Mouse (Mus musculus) MEL (cell line): ENCODE results near the gene Snrpa. TPM values are rescaled to one million over a fixed set of nuclear protein-coding genes. Genes with fewer than 3 reads are reported as not detected.

Experiments
- DNase-seq: peaks from one replicate; pipeline ENCODE4 v3.0.0; 2011; ENCODE audit warnings: low read depth, low spot score
- H3K27ac ChIP-seq: 2 replicates; pipeline ENCODE4 v1.5.1; 2012; ENCODE audit warnings: low read depth, mild to moderate bottlenecking, control low read depth, low read length, moderate library complexity; ENCODE audit not compliant: control insufficient read depth
- H3K27me3 ChIP-seq, 2 experiments: fragments of 150-350 bp in 1 of 2; sonication (generic) in 1 of 2; 2 replicates each; pipeline ENCODE4 v1.6.1; 2012; ENCODE audit warnings: low read length in 2 of 2, mild to moderate bottlenecking in 2 of 2, improper control_type of control experiment in 1 of 2, moderate library complexity in 1 of 2; ENCODE audit not compliant: insufficient read depth in 2 of 2, control insufficient read depth in 1 of 2
- H3K36me3 ChIP-seq, 2 experiments: 2 replicates each; pipeline ENCODE4 v1.6.1; 2012 to 2014; ENCODE audit warnings: low read length in 2 of 2, improper control_type of control experiment in 1 of 2, inconsistent platforms in 1 of 2, mild to moderate bottlenecking in 1 of 2; ENCODE audit not compliant: insufficient read depth in 2 of 2, control insufficient read depth in 1 of 2
- H3K4me1 ChIP-seq, 2 experiments: fragments of 150-350 bp in 1 of 2; sonication (generic) in 1 of 2; 2 replicates each; pipeline ENCODE4 v1.6.1; 2012; ENCODE audit warnings: low read length in 2 of 2, improper control_type of control experiment in 1 of 2, mild to moderate bottlenecking in 1 of 2; ENCODE audit not compliant: insufficient read depth in 2 of 2, control insufficient read depth in 1 of 2
- H3K4me3 ChIP-seq, 2 experiments: fragments of 150-350 bp in 1 of 2; sonication (generic) in 1 of 2; 2 replicates each; pipeline ENCODE4 v1.5.1; 2012; ENCODE audit warnings: low read depth in 2 of 2, low read length in 2 of 2, mild to moderate bottlenecking in 2 of 2, moderate library complexity in 2 of 2, control low read depth in 1 of 2, improper control_type of control experiment in 1 of 2; ENCODE audit not compliant: control insufficient read depth in 1 of 2, insufficient read depth in 1 of 2
- H3K79me2 ChIP-seq: 2 replicates; pipeline ENCODE4 v1.6.1; 2012; ENCODE audit warnings: mild to moderate bottlenecking, low read length, moderate library complexity; ENCODE audit not compliant: control insufficient read depth, poor library complexity, insufficient read depth
- H3K9ac ChIP-seq: 2 replicates; pipeline ENCODE4 v1.6.1; 2012; ENCODE audit warnings: low read depth, mild to moderate bottlenecking, control low read depth, low read length, moderate library complexity; ENCODE audit not compliant: control insufficient read depth, poor library complexity, severe bottlenecking
- H3K9me3 ChIP-seq: fragments of 150-350 bp; sonication (generic); replicated peaks from 2 replicates; pipeline ENCODE4 v1.6.1; 2012; ENCODE audit warnings: mild to moderate bottlenecking, low read length, improper control_type of control experiment, moderate library complexity; ENCODE audit not compliant: insufficient read depth
- BHLHE40 ChIP-seq: IDR thresholded peaks from 2 replicates; pipeline ENCODE4 v1.6.1; 2012; ENCODE audit warnings: low read depth, mild to moderate bottlenecking, inconsistent platforms, low read length, improper control_type of control experiment, borderline replicate concordance
- CTCF ChIP-seq, 3 experiments: IDR thresholded peaks in 2 of 3; conservative IDR thresholded peaks in 1 of 3; 2 replicates each; pipeline ENCODE4 v1.5.1; 2011 to 2012; ENCODE audit warnings: low read length in 3 of 3, low read depth in 2 of 3, mild to moderate bottlenecking in 2 of 3, improper control_type of control experiment in 1 of 3, inconsistent platforms in 1 of 3, mixed read lengths in 1 of 3, moderate library complexity in 1 of 3; ENCODE audit not compliant: control insufficient read depth in 1 of 3, insufficient read depth in 1 of 3, poor library complexity in 1 of 3, severe bottlenecking in 1 of 3
- E2F4 ChIP-seq: IDR thresholded peaks from 2 replicates; pipeline ENCODE4 v1.6.1; 2011; ENCODE audit warnings: low read depth, low read length, improper control_type of control experiment, borderline replicate concordance
- ELF1 ChIP-seq: IDR thresholded peaks from 2 replicates; pipeline ENCODE4 v1.6.1; 2014; ENCODE audit warnings: low read depth, mild to moderate bottlenecking, inconsistent platforms, low read length, improper control_type of control experiment, moderate library complexity
- EP300 ChIP-seq, 2 experiments: IDR thresholded peaks; 2 replicates each; pipeline ENCODE4 v1.6.1; 2011; ENCODE audit warnings: improper control_type of control experiment in 2 of 2, low read length in 2 of 2, low read depth in 1 of 2, mild to moderate bottlenecking in 1 of 2
- ETS1 ChIP-seq: IDR thresholded peaks from 2 replicates; pipeline ENCODE4 v1.6.1; 2012; ENCODE audit warnings: low read depth, mild to moderate bottlenecking, inconsistent platforms, low read length, improper control_type of control experiment, moderate library complexity
- HCFC1 ChIP-seq: IDR thresholded peaks from 2 replicates; pipeline ENCODE4 v1.6.1; 2012; ENCODE audit warnings: low read depth, mild to moderate bottlenecking, inconsistent platforms, low read length, improper control_type of control experiment, moderate library complexity
- KAT2A ChIP-seq: conservative IDR thresholded peaks from 2 replicates; pipeline ENCODE4 v1.6.1; 2012; ENCODE audit warnings: low read depth, low read length, improper control_type of control experiment, inconsistent platforms
- MAX ChIP-seq: IDR thresholded peaks from 2 replicates; pipeline ENCODE4 v1.6.1; 2011; ENCODE audit warnings: low read length, improper control_type of control experiment
- MAZ ChIP-seq: IDR thresholded peaks from 2 replicates; pipeline ENCODE4 v1.6.1; 2012; ENCODE audit warnings: low read depth, mild to moderate bottlenecking, inconsistent platforms, low read length, improper control_type of control experiment
- MEF2A ChIP-seq: IDR thresholded peaks from 2 replicates; pipeline ENCODE4 v1.6.1; 2014; ENCODE audit warnings: low read depth, mild to moderate bottlenecking, inconsistent platforms, low read length, improper control_type of control experiment; ENCODE audit not compliant: poor library complexity, insufficient replicate concordance, severe bottlenecking; ENCODE audit errors: extremely low read depth
- MXI1 ChIP-seq: IDR thresholded peaks from 2 replicates; pipeline ENCODE4 v1.6.1; 2011; ENCODE audit warnings: mild to moderate bottlenecking, low read depth, low read length, improper control_type of control experiment
- MYC ChIP-seq: IDR thresholded peaks from 2 replicates; pipeline ENCODE4 v1.6.1; 2011; ENCODE audit warnings: low read depth, mild to moderate bottlenecking, low read length, improper control_type of control experiment, moderate library complexity
- NELFE ChIP-seq: IDR thresholded peaks from 2 replicates; pipeline ENCODE4 v1.6.1; 2011; ENCODE audit warnings: low read depth, low read length, improper control_type of control experiment
- POLR2A ChIP-seq, 2 experiments: IDR thresholded peaks; 2 replicates each; pipeline ENCODE4 v1.6.1; 2011 to 2012; ENCODE audit warnings: low read length in 2 of 2, mild to moderate bottlenecking in 2 of 2, control low read depth in 1 of 2, improper control_type of control experiment in 1 of 2, low read depth in 1 of 2, moderate library complexity in 1 of 2; ENCODE audit not compliant: control insufficient read depth in 1 of 2, insufficient read depth in 1 of 2, poor library complexity in 1 of 2
- POLR2AphosphoS2 ChIP-seq: IDR thresholded peaks from 2 replicates; pipeline ENCODE4 v1.6.1; 2011; ENCODE audit warnings: low read length, improper control_type of control experiment
- RAD21 ChIP-seq: IDR thresholded peaks from 2 replicates; pipeline ENCODE4 v1.6.1; 2011; ENCODE audit warnings: mild to moderate bottlenecking, low read depth, low read length, improper control_type of control experiment
- RCOR1 ChIP-seq: IDR thresholded peaks from 2 replicates; pipeline ENCODE4 v1.6.1; 2012; ENCODE audit warnings: low read depth, mild to moderate bottlenecking, inconsistent platforms, low read length, improper control_type of control experiment
- SIN3A ChIP-seq: IDR thresholded peaks from 2 replicates; pipeline ENCODE4 v1.6.1; 2012; ENCODE audit warnings: low read length, improper control_type of control experiment, inconsistent platforms
- SMC3 ChIP-seq: IDR thresholded peaks from 2 replicates; pipeline ENCODE4 v1.6.1; 2011; ENCODE audit warnings: low read depth, low read length, improper control_type of control experiment
- TAL1 ChIP-seq: IDR thresholded peaks from 2 replicates; pipeline ENCODE4 v1.6.1; 2012; ENCODE audit warnings: mild to moderate bottlenecking, inconsistent platforms, low read length, moderate library complexity, mixed read lengths
- TCF12 ChIP-seq: IDR thresholded peaks from 2 replicates; pipeline ENCODE4 v1.6.1; 2014; ENCODE audit warnings: low read depth, mild to moderate bottlenecking, inconsistent platforms, low read length, improper control_type of control experiment, moderate library complexity
- UBTF ChIP-seq: IDR thresholded peaks from 2 replicates; pipeline ENCODE4 v1.6.1; 2012; ENCODE audit warnings: low read depth, mild to moderate bottlenecking, inconsistent platforms, low read length, improper control_type of control experiment, moderate library complexity, borderline replicate concordance; ENCODE audit not compliant: insufficient read depth
- ZKSCAN1 ChIP-seq: IDR thresholded peaks from 2 replicates; pipeline ENCODE4 v1.6.1; 2012; ENCODE audit warnings: low read depth, mild to moderate bottlenecking, inconsistent platforms, low read length, improper control_type of control experiment, moderate library complexity
- ZMIZ1 ChIP-seq: IDR thresholded peaks from 2 replicates; pipeline ENCODE4 v1.6.1; 2012; ENCODE audit warnings: low read depth, mild to moderate bottlenecking, inconsistent platforms, low read length, improper control_type of control experiment, moderate library complexity
- polyA plus RNA-seq, 2 experiments: library from polyadenylated mRNA; stranded (reverse) in 1 of 2; unstranded in 1 of 2; fragments of >175 nt in 1 of 2; fragments of >200 nt in 1 of 2; gene quantifications; 2 replicates each; pipeline versions ENCODE4 v1.2.1 to v1.2.4; 2012; ENCODE audit warnings: low replicate concordance in 2 of 2, low read depth in 1 of 2; ENCODE audit not compliant: insufficient read length in 2 of 2, insufficient read depth in 1 of 2, missing spikeins in 1 of 2
- total RNA-seq: library from RNA; depleted of rRNA; stranded (reverse); fragments of 300-350 nt; gene quantifications from 2 replicates; pipeline ENCODE4 v1.2.3, GENCODE M21; 2012

Gene Snrpa
- total and polyA plus RNA-seq, 3 experiments: 128 to 310 TPM; not detected in 1

DNA sequence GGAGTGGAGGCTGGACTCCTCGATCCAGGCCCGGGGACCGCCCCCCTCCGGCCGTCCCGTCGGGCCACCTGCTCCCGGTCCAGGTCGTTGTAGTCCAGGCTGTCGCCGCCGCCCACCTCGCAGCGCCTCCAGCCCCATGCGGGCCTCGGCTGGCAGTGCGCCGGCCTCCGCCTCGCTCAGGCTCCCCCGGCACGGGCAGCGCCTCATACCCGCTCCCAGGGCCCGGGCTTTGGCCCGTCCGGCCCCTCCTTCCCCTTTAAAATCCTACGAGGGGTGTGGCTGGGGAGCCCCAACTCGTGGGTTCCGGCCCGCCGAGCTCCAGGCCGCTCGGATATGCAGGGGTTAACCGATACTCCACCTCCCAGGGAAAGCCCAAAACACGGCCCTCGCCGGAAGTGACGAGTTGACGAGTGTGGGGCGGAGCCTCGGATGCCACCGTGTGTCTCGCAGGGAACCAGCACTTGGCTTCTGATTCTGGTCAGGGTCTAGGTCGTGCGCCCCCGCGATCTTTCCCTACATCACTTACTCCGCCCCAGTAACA, 32.3 kb upstream of the Snrpa start, which contains the start of gene Itpkc:
TSS of gene Itpkc (minus strand) at position 381 of the 541 bp plus-strand sequence.
- Histone ChIP-seq H3K36me3 (peaks cover 0 to 5% of the 10 kb centered on the region in 2 experiments; a peak in 1 of 4 replicates), H3K27ac (peak within 1 kb of the TSS; percentile 60), H3K9me3 (no peaks in the 10 kb centered on the region), H3K4me1 (peaks cover 6 to 17% of the 10 kb centered on the region in 2 experiments; a peak in 3 of 4 replicates), H3K27me3 (no peaks in the 10 kb centered on the region), H3K79me2 (peaks cover 8% of the 10 kb centered on the region), H3K4me3 (peak within 1 kb of the TSS; percentile 75 to 96), H3K9ac (peak within 1 kb of the TSS; percentile 76)
- TF ChIP-seq MAX (peak; percentile 73), KAT2A (0 out of 2 replicates have a peak, but pooled peaks have one; percentile 27), EP300 (IDR thresholded peaks at IDR 0.05; ENCODE audit: low read depth in 1 of 2, low read length in 2 of 2) (no peak), MYC (0 out of 2 replicates have a peak, but pooled peaks have one; percentile 4), E2F4 (no peak), TAL1 (no peak), ZKSCAN1 (no peak), UBTF (0 out of 2 replicates have a peak, but pooled peaks have one; percentile 56), POLR2AphosphoS2 (peak; percentile 90), SIN3A (peak; percentile 98), BHLHE40 (no peak), SMC3 (no peak), HCFC1 (peak; percentile 85), NELFE (peak; percentile 92), MEF2A (no peak), POLR2A (IDR thresholded peaks at IDR 0.05; ENCODE audit: control insufficient read depth in 1 of 2, insufficient read depth in 1 of 2, low read depth in 1 of 2, low read length in 2 of 2, poor library complexity in 1 of 2) (peak; percentile 83 to 97), ETS1 (peak; percentile 81), TCF12 (peak; percentile 71), RCOR1 (no peak), MAZ (peak; percentile 90), MXI1 (peak; percentile 93), RAD21 (no peak), ELF1 (peak; percentile 70), ZMIZ1 (peak; percentile 84), CTCF (IDR thresholded peaks at IDR 0.05 in 2 of 3, conservative IDR thresholded peaks at IDR 0.05 in 1 of 3; ENCODE audit: control insufficient read depth in 1 of 3, insufficient read depth in 1 of 3, low read depth in 2 of 3, low read length in 3 of 3, poor library complexity in 1 of 3, severe bottlenecking in 1 of 3) (no peak)
- peak; percentile 96 for DNase-seq
